ENCODE assay signal across 29 mouse cellular contexts in the genomic region with DNA sequence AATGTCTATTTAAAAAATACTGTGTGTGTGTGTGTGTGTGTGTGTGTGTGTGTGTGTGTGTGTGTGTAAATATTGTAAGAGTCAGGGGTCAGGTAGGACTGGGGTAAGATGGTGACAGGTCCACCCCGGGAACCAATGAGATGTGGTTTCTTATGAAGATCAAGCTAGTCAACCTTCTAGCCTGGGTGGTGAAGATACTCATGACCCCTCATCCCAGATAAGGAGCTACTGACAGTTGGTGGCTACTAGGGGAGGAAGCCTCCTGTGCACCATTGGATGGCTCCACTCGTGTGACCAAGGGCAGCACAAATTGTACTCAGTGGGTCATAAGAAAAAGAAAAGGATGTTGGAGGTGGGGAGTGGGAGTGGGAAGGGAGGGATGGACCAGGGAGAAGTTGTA. TPM values are rescaled to one million over a fixed set of nuclear protein-coding genes. Genes with fewer than 3 reads are reported as not detected.
DNase-seq lines count a peak whose midpoint lies in the region; ATAC-seq and TF ChIP-seq lines count a peak whose summit lies in the region.
"Had no signal": no experiment of that assay in that cellular context is flagged by ENCODE, and none has a peak within 500 bp of the region (broad histone marks: within the 10 kb centered on the region; RNA-seq: fewer than 3 reads in every experiment).

No protein-coding gene starts in this region.

- no peak overlapping the region for H3K4me2 ChIP-seq in liver, embryonic 12.5 days
- no peak overlapping the region for H3K4me2 ChIP-seq in liver, embryonic 14.5 days (ENCODE audit: low read depth)
- no peak overlapping the region for H3K4me2 ChIP-seq in kidney, embryonic 16.5 days (replicated peaks; ENCODE audit: low read depth, low read length)
- H3K4me2 ChIP-seq: forebrain, embryonic 13.5 days; heart, embryonic 11.5 days; hindbrain, embryonic 12.5 days; hindbrain, embryonic 15.5 days had no signal

- no peak overlapping the region for H3K27ac ChIP-seq in liver, embryonic 12.5 days
- no peak overlapping the region for H3K27ac ChIP-seq in liver, embryonic 14.5 days
- H3K27ac ChIP-seq in kidney, embryonic 16.5 days (ENCODE audit: low read length) = no peak overlapping the region
- H3K27ac ChIP-seq: forebrain, embryonic 10.5 days; forebrain, embryonic 13.5 days; hindbrain, embryonic 12.5 days; hindbrain, embryonic 15.5 days had no signal

- no peak for DNase-seq in liver, embryonic 14.5 days (ENCODE audit: low read depth in 3 of 3, low spot score in 3 of 3)
- DNase-seq in lung, postnatal 10 days = no peak
- DNase-seq in thymus, postnatal 10 days (ENCODE audit: low spot score in 2 of 2) = no peak
- DNase-seq: adrenal gland, adult 2 months; adrenal gland, postnatal 14 days; cerebellum, adult 11 months; cerebellum, adult 2 months; cerebellum, postnatal 10 days; cerebellum, postnatal 36 days; gastrocnemius, postnatal 10 days had no signal

- H3K36me3 ChIP-seq in liver, embryonic 12.5 days = no peaks in the 10 kb centered on the region
- no peaks in the 10 kb centered on the region for H3K36me3 ChIP-seq in liver, embryonic 14.5 days (replicated peaks; ENCODE audit: control insufficient read depth, insufficient read depth, low read depth)
- no peaks in the 10 kb centered on the region for H3K36me3 ChIP-seq in kidney, embryonic 16.5 days (ENCODE audit: insufficient read depth, low read length)
- H3K36me3 ChIP-seq: forebrain, embryonic 10.5 days; hindbrain, embryonic 12.5 days; hindbrain, embryonic 15.5 days had no signal

- no peak overlapping the region for H3K4me3 ChIP-seq in liver, embryonic 12.5 days
- H3K4me3 ChIP-seq in liver, embryonic 14.5 days (ENCODE audit: insufficient read depth in 1 of 2, low read depth in 2 of 2, low read length in 2 of 2) = no peak overlapping the region
- no peak overlapping the region for H3K4me3 ChIP-seq in kidney, embryonic 16.5 days (ENCODE audit: low read length)
- H3K4me3 ChIP-seq: forebrain, embryonic 10.5 days; forebrain, embryonic 13.5 days; hindbrain, embryonic 12.5 days; hindbrain, embryonic 15.5 days had no signal

- peak; percentile 52; the same call in 1 of the 2 replicates for ATAC-seq in liver, embryonic 12.5 days
- ATAC-seq in liver, embryonic 14.5 days (ENCODE audit: insufficient read depth) = peak; percentile 53; the same call in 1 of the 2 replicates
- ATAC-seq in megakaryocyte progenitor cell, adult 5-6 weeks (replicated peaks; ENCODE audit: poor library complexity) = peak; percentile 63; the same call in 1 of the 2 replicates
- ATAC-seq in kidney, embryonic 16.5 days (ENCODE audit: low FRiP score, low TSS enrichment) = no peak
- ATAC-seq: CD4-positive, CD25-positive, alpha-beta regulatory T cell, adult 4 months; forebrain, embryonic 13.5 days; forebrain, embryonic 16.5 days had no signal

- 27% methylated on average over 2 of the region's 2 CpGs for WGBS in liver, embryonic 12.5 days (ENCODE audit: insufficient replicate concordance)
- WGBS in liver, embryonic 14.5 days (ENCODE audit: insufficient replicate concordance) = 19% methylated on average over 2 of the region's 2 CpGs
- WGBS in kidney, embryonic 16.5 days = 76% methylated on average over 2 of the region's 2 CpGs

- peaks cover 10% of the 10 kb centered on the region; the same call in 1 of the 2 replicates for H3K4me1 ChIP-seq in liver, embryonic 12.5 days
- H3K4me1 ChIP-seq in liver, embryonic 14.5 days (replicated peaks; ENCODE audit: control insufficient read depth in 2 of 2, insufficient read depth in 2 of 2, low read length in 1 of 2) = 0 out of 4 replicates have a peak, but pooled peaks cover 0 to 2% of the 10 kb centered on the region in 2 experiments
- no peaks in the 10 kb centered on the region for H3K4me1 ChIP-seq in kidney, embryonic 16.5 days (ENCODE audit: insufficient read depth, low read length)

- H3K27me3 ChIP-seq in liver, embryonic 12.5 days (replicated peaks) = no peaks in the 10 kb centered on the region
- H3K27me3 ChIP-seq in liver, embryonic 14.5 days (ENCODE audit: control insufficient read depth, insufficient read depth, low read length) = no peaks in the 10 kb centered on the region
- H3K27me3 ChIP-seq in kidney, embryonic 16.5 days (ENCODE audit: insufficient read depth, low read length) = 0 out of 2 replicates have a peak, but pooled peaks cover 2% of the 10 kb centered on the region
- H3K27me3 ChIP-seq: forebrain, embryonic 13.5 days; hindbrain, embryonic 12.5 days; hindbrain, embryonic 15.5 days had no signal

- TF ChIP-seq CTCF in liver, embryonic 14.5 days (IDR thresholded peaks at IDR 0.05; ENCODE audit: low read depth) = no peak

- H3K9ac ChIP-seq in liver, embryonic 12.5 days = no peak overlapping the region
- no peak overlapping the region for H3K9ac ChIP-seq in liver, embryonic 14.5 days (replicated peaks)
- H3K9ac ChIP-seq in kidney, embryonic 16.5 days (replicated peaks; ENCODE audit: low read length) = no peak overlapping the region
- H3K9ac ChIP-seq: forebrain, embryonic 13.5 days; hindbrain, embryonic 12.5 days; hindbrain, embryonic 15.5 days had no signal

- no peaks in the 10 kb centered on the region for H3K9me3 ChIP-seq in liver, embryonic 12.5 days (replicated peaks)
- no peaks in the 10 kb centered on the region for H3K9me3 ChIP-seq in liver, embryonic 14.5 days (ENCODE audit: control insufficient read depth, low read length)
- no peaks in the 10 kb centered on the region for H3K9me3 ChIP-seq in kidney, embryonic 16.5 days (ENCODE audit: low read length)
- H3K9me3 ChIP-seq: forebrain, embryonic 10.5 days; forebrain, embryonic 13.5 days; hindbrain, embryonic 12.5 days; hindbrain, embryonic 15.5 days had no signal

- 0 out of 2 replicates have a peak, but pooled peaks have one; percentile 21 for TF ChIP-seq EP300 in liver, embryonic 14.5 days (IDR thresholded peaks at IDR 0.05; ENCODE audit: low read depth)

RNA-seq across cellular contexts. Expression of a gene that starts 5.7 kb away (rescaled TPM):
- not detected in 2 replicates for polyA plus RNA-seq in liver, embryonic 12.5 days (2016; fragmentation: Nextera tagmentation; extraction: Ambion mirVana)
- not detected in 2 replicates for polyA plus RNA-seq in liver, embryonic 14.5 days (2012; rRNA removed)
- not detected in 2 replicates for polyA plus RNA-seq in liver, embryonic 14.5 days (2014; fragmentation: Nextera tagmentation; extraction: Ambion mirVana)
- total RNA-seq in megakaryocyte progenitor cell, adult 5-6 weeks (2015) = not detected in 2 replicates
- total RNA-seq in megakaryocyte progenitor cell, adult 5-6 weeks (2017) = not detected in 2 replicates
- polyA plus RNA-seq in kidney, embryonic 16.5 days (2015; fragmentation: Nextera tagmentation; extraction: Ambion mirVana) = not detected in 2 replicates
- total RNA-seq: adrenal gland, adult 2 months; adrenal gland, postnatal 14 days; adrenal gland, postnatal 4 days; gastrocnemius, adult 18-20 months; hematopoietic stem cell, adult 5-6 weeks; MEL had no signal
- polyA plus RNA-seq: adrenal gland, adult 2 months; C2C12; CD4-positive, CD25-positive, alpha-beta regulatory T cell, adult 4 months; cerebellum, adult 2 months; embryonic facial prominence, embryonic 11.5 days; embryonic facial prominence, embryonic 14.5 days; forebrain, embryonic 10.5 days; forebrain, embryonic 13.5 days; forebrain, embryonic 16.5 days; heart, embryonic 11.5 days; heart, embryonic 14.5 days; heart, postnatal 0 days; hindbrain, embryonic 12.5 days; hindbrain, embryonic 15.5 days had no signal

RNA-seq across cellular contexts. Expression of a gene that starts 42.2 kb away (rescaled TPM):
- 0.95 and 1.1 TPM in 2 replicates for polyA plus RNA-seq in liver, embryonic 12.5 days (2016; fragmentation: Nextera tagmentation; extraction: Ambion mirVana)
- polyA plus RNA-seq in liver, embryonic 14.5 days (2012; rRNA removed) = 0.38 and 0.45 TPM in 2 replicates
- 0.38 and 0.64 TPM in 2 replicates for polyA plus RNA-seq in liver, embryonic 14.5 days (2014; fragmentation: Nextera tagmentation; extraction: Ambion mirVana)
- total RNA-seq in megakaryocyte progenitor cell, adult 5-6 weeks (2015) = 0.10 TPM in 1 of 2 replicates, not detected in the other
- total RNA-seq in megakaryocyte progenitor cell, adult 5-6 weeks (2017) = 0.17 and 1.0 TPM in 2 replicates
- polyA plus RNA-seq in kidney, embryonic 16.5 days (2015; fragmentation: Nextera tagmentation; extraction: Ambion mirVana) = 10.1 and 11.1 TPM in 2 replicates
- total RNA-seq: MEL had no signal
